Mouse (Mus musculus): ENCODE data around the gene Apon. TPM values are rescaled to one million over a fixed set of nuclear protein-coding genes. Genes with fewer than 3 reads are reported as not detected.
A peak's percentile ranks its signal among the peaks of the same experiment; 100 is the strongest.
"Not testable (repeated sequence)": the region's sequence is repeated elsewhere in the genome, so short reads cannot be mapped to it uniquely, and the experiment has no call there.

Apon gene
- polyA plus RNA-seq, 1 experiment = 3.2 TPM

DNA sequence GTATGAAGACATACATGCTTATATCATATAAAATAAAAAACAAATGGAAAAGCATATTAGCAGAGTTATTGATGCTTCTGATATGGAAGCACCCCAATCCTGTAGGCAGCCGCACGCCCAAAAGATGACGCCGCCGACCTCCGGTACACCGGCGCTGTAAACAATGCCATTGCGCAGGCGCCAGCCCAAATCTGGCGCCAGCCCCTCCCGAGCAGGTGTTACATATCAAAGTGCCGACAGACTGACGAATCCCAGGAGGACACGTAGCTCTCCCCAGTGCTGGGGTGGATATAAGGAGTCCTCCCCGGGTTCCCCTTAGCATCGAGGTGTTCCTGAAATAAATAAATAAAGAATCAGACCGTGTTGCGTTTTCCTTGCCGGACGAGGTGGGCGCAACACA is 8.4 kb downstream of the Apon start:
- WGBS = 92% methylated on average over 22 of the region's 22 CpGs
- no peak for TF ChIP-seq POLR2A (IDR thresholded peaks at IDR 0.05; ENCODE audit: borderline replicate concordance, control insufficient read depth, low read depth, low read length)
- no peak for TF ChIP-seq CTCF (IDR thresholded peaks at IDR 0.05; ENCODE audit: control insufficient read depth, insufficient read depth, low read length)
- peaks cover 2% of the 10 kb centered on the region for H3K4me1 ChIP-seq (ENCODE audit: control insufficient read depth, insufficient read depth, low read length)
- H3K4me3 ChIP-seq (replicated peaks; ENCODE audit: control insufficient read depth, low read depth, low read length) = no peak overlapping the region
- H3K27ac ChIP-seq (ENCODE audit: control insufficient read depth, insufficient read depth, low read depth, low read length, poor library complexity) = no peak overlapping the region

GRCm38 (mm10) chr10:128263393-128264310 is 9.8 kb downstream of the Apon start:
- H3K27ac ChIP-seq (ENCODE audit: control insufficient read depth, insufficient read depth, low read depth, low read length, poor library complexity) = peak overlapping the region; percentile 31; the same call in 1 of the 2 replicates
- TF ChIP-seq POLR2A (IDR thresholded peaks at IDR 0.05; ENCODE audit: borderline replicate concordance, control insufficient read depth, low read depth, low read length) = no peak
- no peak for TF ChIP-seq CTCF (IDR thresholded peaks at IDR 0.05; ENCODE audit: control insufficient read depth, insufficient read depth, low read length)
- 39% methylated on average over 6 of the region's 6 CpGs for WGBS
- peaks cover 2% of the 10 kb centered on the region for H3K4me1 ChIP-seq (ENCODE audit: control insufficient read depth, insufficient read depth, low read length)
- H3K4me3 ChIP-seq (replicated peaks; ENCODE audit: control insufficient read depth, low read depth, low read length) = no peak overlapping the region

GRCm38 (mm10) chr10:128268371-128268770 is 14.5 kb downstream of the Apon start, which contains the start of gene Apof:
Gene Apof, plus strand, starts transcription at chr10:128268671.
- no peak within 1 kb of the TSS for H3K4me3 ChIP-seq (replicated peaks; ENCODE audit: control insufficient read depth, low read depth, low read length)
- 88% methylated on average over 6 of the region's 6 CpGs for WGBS
- TF ChIP-seq POLR2A (IDR thresholded peaks at IDR 0.05; ENCODE audit: borderline replicate concordance, control insufficient read depth, low read depth, low read length) = no peak
- TF ChIP-seq CTCF (IDR thresholded peaks at IDR 0.05; ENCODE audit: control insufficient read depth, insufficient read depth, low read length) = no peak
- H3K4me1 ChIP-seq (ENCODE audit: control insufficient read depth, insufficient read depth, low read length) = no peaks in the 10 kb centered on the region; the same call in none of the 2 replicates
- H3K27ac ChIP-seq (ENCODE audit: control insufficient read depth, insufficient read depth, low read depth, low read length, poor library complexity) = no peak within 1 kb of the TSS

DNA sequence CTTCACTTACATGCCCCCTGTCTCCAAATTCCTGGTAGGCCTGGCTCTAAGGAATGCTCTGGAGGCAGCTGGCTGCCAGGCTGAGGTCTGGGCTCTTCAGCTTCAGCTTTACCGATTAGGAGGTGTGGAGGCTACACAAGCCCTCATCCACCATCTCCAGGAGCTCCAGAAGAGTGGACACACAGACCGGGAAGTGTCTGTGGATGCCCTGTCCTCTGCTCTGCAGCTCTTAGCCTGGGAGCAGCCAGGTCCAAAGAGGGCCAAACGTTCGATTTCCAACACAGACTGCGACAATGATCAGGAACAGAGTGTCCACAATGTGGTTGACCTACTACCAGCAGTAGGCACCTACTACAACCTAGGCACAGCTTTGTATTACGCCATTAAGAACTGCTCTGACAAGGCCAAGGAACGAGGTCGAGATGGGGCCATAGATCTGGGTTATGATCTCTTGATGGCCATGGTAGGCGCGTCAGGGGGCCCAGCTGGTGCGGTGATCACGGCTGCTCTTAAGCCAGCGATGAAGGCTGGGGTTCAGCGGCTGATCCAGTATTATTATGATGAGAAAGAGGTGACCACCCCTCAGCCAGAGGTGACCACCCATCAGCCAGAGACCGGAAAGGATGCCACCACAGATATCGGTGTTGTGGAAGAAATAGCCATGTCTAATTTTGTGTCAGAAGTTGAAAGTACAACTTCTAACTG is 15.5 kb downstream of the Apon start:
- no peak overlapping the region for H3K27ac ChIP-seq (ENCODE audit: control insufficient read depth, insufficient read depth, low read depth, low read length, poor library complexity)
- no peaks in the 10 kb centered on the region; the same call in 1 of the 2 replicates for H3K4me1 ChIP-seq (ENCODE audit: control insufficient read depth, insufficient read depth, low read length)
- 91% methylated on average over 16 of the region's 16 CpGs for WGBS
- TF ChIP-seq POLR2A (IDR thresholded peaks at IDR 0.05; ENCODE audit: borderline replicate concordance, control insufficient read depth, low read depth, low read length) (no peak), CTCF (IDR thresholded peaks at IDR 0.05; ENCODE audit: control insufficient read depth, insufficient read depth, low read length) (no peak)
- no peak overlapping the region for H3K4me3 ChIP-seq (replicated peaks; ENCODE audit: control insufficient read depth, low read depth, low read length)

DNA sequence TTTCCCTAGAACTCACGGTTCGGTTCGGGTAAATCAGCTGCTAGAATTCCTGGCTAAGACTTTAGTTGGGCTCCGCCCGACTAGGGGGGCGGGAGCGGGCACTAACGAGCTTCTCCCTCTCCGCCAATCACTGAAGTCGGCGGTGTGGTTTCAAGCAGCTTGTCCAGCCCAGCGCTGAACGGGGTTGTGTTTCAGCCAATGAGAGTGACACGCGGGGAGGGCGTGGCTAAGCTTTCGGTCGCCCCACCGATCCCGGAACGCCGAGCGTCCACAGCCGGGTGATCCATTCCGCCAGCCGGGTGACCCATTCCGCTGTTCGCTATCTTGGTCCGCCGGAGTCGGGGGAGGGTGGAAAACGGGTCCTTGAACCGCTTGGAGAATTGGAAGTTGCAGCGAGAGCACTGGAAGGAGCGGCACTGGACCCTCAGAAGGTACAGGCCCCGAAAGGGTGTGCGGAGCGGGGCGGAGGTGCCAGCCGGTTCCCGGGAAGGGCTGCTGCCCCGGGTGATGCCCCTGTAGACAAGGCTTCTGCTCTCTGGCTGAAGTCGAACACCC is 16.5 kb downstream of the Apon start, which contains the start of gene Stat2:
TSS of gene Stat2 (plus strand) at position 273 of the 555 bp plus-strand sequence.
- TF ChIP-seq CTCF (IDR thresholded peaks at IDR 0.05; ENCODE audit: control insufficient read depth, insufficient read depth, low read length) (no peak), POLR2A (IDR thresholded peaks at IDR 0.05; ENCODE audit: borderline replicate concordance, control insufficient read depth, low read depth, low read length) (peak; percentile 96)
- Histone ChIP-seq H3K27ac (ENCODE audit: control insufficient read depth, insufficient read depth, low read depth, low read length, poor library complexity) (peak within 1 kb of the TSS; percentile 79), H3K4me3 (replicated peaks; ENCODE audit: control insufficient read depth, low read depth, low read length) (peak within 1 kb of the TSS; percentile 89), H3K4me1 (ENCODE audit: control insufficient read depth, insufficient read depth, low read length) (no peaks in the 10 kb centered on the region; the same call in 1 of the 2 replicates)
- WGBS = under 1% methylated on average over 43 of the region's 43 CpGs

- TF ChIP-seq POLR2A (IDR thresholded peaks at IDR 0.05; ENCODE audit: borderline replicate concordance, control insufficient read depth, low read depth, low read length) = no peak
- WGBS = 34% methylated on average over 7 of the region's 7 CpGs
- H3K4me1 ChIP-seq (ENCODE audit: control insufficient read depth, insufficient read depth, low read length) = no peaks in the 10 kb centered on the region; the same call in 1 of the 2 replicates
Observed at GRCm38 (mm10) chr10:128270866-128271265, 17.0 kb downstream of the Apon start.

GRCm38 (mm10) chr10:128271883-128272282 is 18.0 kb downstream of the Apon start:
- H3K4me3 ChIP-seq (replicated peaks; ENCODE audit: control insufficient read depth, low read depth, low read length) = no peak overlapping the region
- no peak overlapping the region for H3K27ac ChIP-seq (ENCODE audit: control insufficient read depth, insufficient read depth, low read depth, low read length, poor library complexity)
- 58% methylated on average over 2 of the region's 2 CpGs for WGBS
- TF ChIP-seq POLR2A (IDR thresholded peaks at IDR 0.05; ENCODE audit: borderline replicate concordance, control insufficient read depth, low read depth, low read length) = no peak
- TF ChIP-seq CTCF (IDR thresholded peaks at IDR 0.05; ENCODE audit: control insufficient read depth, insufficient read depth, low read length) = no peak
- H3K4me1 ChIP-seq (ENCODE audit: control insufficient read depth, insufficient read depth, low read length) = no peaks in the 10 kb centered on the region; the same call in 1 of the 2 replicates

More at GRCm38 (mm10) chr10:128270866-128271265, 17.0 kb downstream of the Apon start:
- peak overlapping the region; percentile 89 for H3K4me3 ChIP-seq (replicated peaks; ENCODE audit: control insufficient read depth, low read depth, low read length)
- peak overlapping the region; percentile 79 for H3K27ac ChIP-seq (ENCODE audit: control insufficient read depth, insufficient read depth, low read depth, low read length, poor library complexity)

GRCm38 (mm10) chr10:128272819-128273439 is 19.0 kb downstream of the Apon start:
- not testable (repeated sequence) for H3K27ac ChIP-seq (ENCODE audit: control insufficient read depth, insufficient read depth, low read depth, low read length, poor library complexity); H3K4me3 ChIP-seq (replicated peaks; ENCODE audit: control insufficient read depth, low read depth, low read length); H3K4me1 ChIP-seq (ENCODE audit: control insufficient read depth, insufficient read depth, low read length)
- WGBS = 79% methylated on average over 7 of the region's 7 CpGs

- not testable (repeated sequence) for H3K4me3 ChIP-seq (replicated peaks; ENCODE audit: control insufficient read depth, low read depth, low read length); H3K27ac ChIP-seq (ENCODE audit: control insufficient read depth, insufficient read depth, low read depth, low read length, poor library complexity); H3K4me1 ChIP-seq (ENCODE audit: control insufficient read depth, insufficient read depth, low read length)
- WGBS = 97% methylated on average over 1 of the region's 1 CpGs
Observed at GRCm38 (mm10) chr10:128275374-128275773, 21.5 kb downstream of the Apon start.
